Mouse (Mus musculus) stomach, embryonic 15.5 days (tissue): ENCODE data around the gene Bmpr1a. TPM values are rescaled to one million over a fixed set of nuclear protein-coding genes. Genes with fewer than 3 reads are reported as not detected.
A peak's percentile ranks its signal among the peaks of the same experiment; 100 is the strongest.

Source experiments
- ATAC-seq: fragments of 200-750 bp; cut with Nextera tagmentation; 2 replicates; pipeline ENCODE4 v1.8.0; 2017; ENCODE audit warnings: low read depth, moderate number of reproducible peaks, moderate TSS enrichment; ENCODE audit not compliant: insufficient read depth, low FRiP score
- H3K27ac ChIP-seq: fragments of 300-500 bp; sonication (generic); 2 replicates; pipeline ENCODE4 v1.5.1; 2015; ENCODE audit warnings: mild to moderate bottlenecking, inconsistent platforms
- H3K27me3 ChIP-seq: fragments of 300-500 bp; sonication (generic); replicated peaks from 2 replicates; pipeline ENCODE4 v1.6.1; 2015; ENCODE audit warnings: inconsistent platforms
- H3K36me3 ChIP-seq: fragments of 300-500 bp; sonication (generic); 2 replicates; pipeline ENCODE4 v1.6.1; 2015; ENCODE audit warnings: inconsistent platforms
- H3K4me1 ChIP-seq: fragments of 300-500 bp; sonication (generic); 2 replicates; pipeline ENCODE4 v1.6.1; 2015; ENCODE audit warnings: inconsistent platforms
- H3K4me2 ChIP-seq: fragments of 300-500 bp; sonication (generic); 2 replicates; pipeline ENCODE4 v1.6.1; 2015; ENCODE audit warnings: mild to moderate bottlenecking, inconsistent platforms
- H3K4me3 ChIP-seq: fragments of 300-500 bp; sonication (generic); replicated peaks from 2 replicates; pipeline ENCODE4 v1.5.1; 2015; ENCODE audit warnings: inconsistent platforms
- H3K9ac ChIP-seq: fragments of 300-500 bp; sonication (generic); 2 replicates; pipeline ENCODE4 v1.6.1; 2015; ENCODE audit warnings: inconsistent platforms
- H3K9me3 ChIP-seq: fragments of 300-500 bp; sonication (generic); 2 replicates; pipeline ENCODE4 v1.6.1; 2016; ENCODE audit warnings: inconsistent platforms
- WGBS: fragments of 180-500 bp; shearing (Covaris S2); methylation state at CpG from one replicate; pipeline ENCODE4 v1.1.7; 2015; 5-methylcytosine and 5-hydroxymethylcytosine counted together
- polyA plus RNA-seq: library from polyadenylated mRNA; unstranded; fragments of >200 nt; fragmentation: Nextera tagmentation; extraction: Ambion mirVana; gene quantifications from 2 replicates; pipeline ENCODE4 v1.2.1, GENCODE M21; 2015

The Bmpr1a gene
- 47.1 and 49.9 TPM in 2 replicates for polyA plus RNA-seq

DNA sequence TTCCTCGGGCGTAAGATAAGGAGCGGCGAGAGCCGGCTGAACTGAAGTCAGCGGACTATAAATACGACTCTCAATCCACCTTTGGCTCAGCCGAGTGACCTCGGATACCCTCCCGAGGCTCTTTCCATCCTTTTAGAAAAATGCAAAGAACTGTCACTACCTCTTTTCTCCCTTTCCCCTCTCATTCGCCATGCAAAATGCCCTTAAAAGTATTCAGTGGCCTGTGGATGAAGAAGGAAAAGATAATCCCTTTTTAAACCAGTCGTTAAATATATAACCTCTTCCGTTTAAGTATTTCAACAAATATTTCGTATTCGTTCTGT lies at the start of gene Bmpr1a:
Bmpr1a (minus strand) TSS at position 17 of the 323 bp plus-strand sequence.
- H3K9ac ChIP-seq: peak within 1 kb of the TSS; percentile 98
- 4% methylated on average over 15 of the region's 15 CpGs for WGBS
- no peaks in the 10 kb centered on the region for H3K9me3 ChIP-seq
- H3K27ac ChIP-seq: peak within 1 kb of the TSS; percentile 97
- no peaks in the 10 kb centered on the region for H3K36me3 ChIP-seq
- peak within 1 kb of the TSS; percentile 64 for H3K4me2 ChIP-seq
- peaks cover 8% of the 10 kb centered on the region for H3K4me1 ChIP-seq
- no peak; the same call in 1 of the 2 replicates for ATAC-seq
- peak within 1 kb of the TSS; percentile 92 for H3K4me3 ChIP-seq
- no peaks in the 10 kb centered on the region for H3K27me3 ChIP-seq

DNA sequence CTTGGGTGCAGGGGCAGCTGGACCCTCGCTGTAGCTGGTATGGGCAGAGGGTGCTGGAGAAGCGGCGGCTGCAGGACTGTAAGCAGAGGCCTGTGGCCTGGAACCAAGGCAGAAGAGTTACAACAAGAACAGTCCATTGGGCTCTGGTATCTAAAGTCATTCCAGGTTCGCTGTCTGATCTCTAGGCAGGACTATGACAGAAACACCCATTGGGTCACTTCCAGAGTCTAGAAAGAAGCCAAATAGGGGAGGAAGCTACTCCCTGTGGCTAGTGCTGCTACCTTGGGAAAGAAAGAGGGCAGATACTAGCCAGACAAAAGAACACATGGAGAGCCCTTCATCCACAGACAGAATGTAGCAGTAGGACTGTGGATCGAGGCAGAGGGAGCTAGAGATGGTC lies 49.1 kb upstream of the Bmpr1a start:
- H3K9me3 ChIP-seq: no peaks in the 10 kb centered on the region
- H3K27ac ChIP-seq: no peak overlapping the region
- H3K4me1 ChIP-seq: 0 out of 2 replicates have a peak, but pooled peaks cover 2% of the 10 kb centered on the region
- H3K4me3 ChIP-seq: no peak overlapping the region
- no peak overlapping the region for H3K9ac ChIP-seq
- 86% methylated on average over 5 of the region's 5 CpGs for WGBS
- no peaks in the 10 kb centered on the region for H3K27me3 ChIP-seq
- no peak for ATAC-seq
- no peaks in the 10 kb centered on the region for H3K36me3 ChIP-seq
- H3K4me2 ChIP-seq: no peak overlapping the region

- Histone ChIP-seq H3K4me1 (no peaks in the 10 kb centered on the region; the same call in 1 of the 2 replicates), H3K27me3 (no peaks in the 10 kb centered on the region), H3K4me2 (peak overlapping the region; percentile 91), H3K9ac (peak overlapping the region; percentile 78), H3K36me3 (no peaks in the 10 kb centered on the region), H3K4me3 (peak overlapping the region; percentile 79), H3K27ac (peak overlapping the region; percentile 89), H3K9me3 (no peaks in the 10 kb centered on the region)
- peak; percentile 90 for ATAC-seq
- under 1% methylated on average over 55 of the region's 55 CpGs for WGBS
Observed at GRCm38 (mm10) chr14:34549004-34549671, 46.0 kb upstream of the Bmpr1a start.

- H3K9me3 ChIP-seq: no peaks in the 10 kb centered on the region
- H3K9ac ChIP-seq: peak overlapping the region; percentile 78
- peak; percentile 64; the same call in 1 of the 2 replicates for ATAC-seq
- H3K27me3 ChIP-seq: no peaks in the 10 kb centered on the region
- H3K4me2 ChIP-seq: peak overlapping the region; percentile 91
- no peaks in the 10 kb centered on the region for H3K36me3 ChIP-seq
- H3K4me3 ChIP-seq: peak overlapping the region; percentile 79
- no peaks in the 10 kb centered on the region; the same call in 1 of the 2 replicates for H3K4me1 ChIP-seq
- WGBS: under 1% methylated on average over 27 of the region's 27 CpGs
- H3K27ac ChIP-seq: peak overlapping the region; percentile 89
Observed at GRCm38 (mm10) chr14:34548391-34549001, 45.4 kb upstream of the Bmpr1a start.

GRCm38 (mm10) chr14:34544545-34544944 lies 41.4 kb upstream of the Bmpr1a start:
- Histone ChIP-seq H3K36me3 (no peaks in the 10 kb centered on the region), H3K27me3 (no peaks in the 10 kb centered on the region), H3K27ac (no peak overlapping the region), H3K9me3 (no peaks in the 10 kb centered on the region), H3K4me2 (no peak overlapping the region), H3K9ac (no peak overlapping the region), H3K4me3 (no peak overlapping the region), H3K4me1 (peaks cover 8% of the 10 kb centered on the region; the same call in 1 of the 2 replicates)
- WGBS: 55% methylated on average over 2 of the region's 2 CpGs
- ATAC-seq: no peak

GRCm38 (mm10) chr14:34544001-34544400 lies 40.9 kb upstream of the Bmpr1a start:
- no peak overlapping the region for H3K9ac ChIP-seq

GRCm38 (mm10) chr14:34543596-34543995 lies 40.5 kb upstream of the Bmpr1a start:
- ATAC-seq: no peak
- H3K36me3 ChIP-seq: no peaks in the 10 kb centered on the region
- H3K4me1 ChIP-seq: peaks cover 8% of the 10 kb centered on the region; the same call in 1 of the 2 replicates
- H3K9me3 ChIP-seq: no peaks in the 10 kb centered on the region
- H3K9ac ChIP-seq: no peak overlapping the region
- H3K27ac ChIP-seq: no peak overlapping the region
- H3K4me3 ChIP-seq: no peak overlapping the region
- 80% methylated on average over 6 of the region's 6 CpGs for WGBS
- no peak overlapping the region for H3K4me2 ChIP-seq
- H3K27me3 ChIP-seq: no peaks in the 10 kb centered on the region

More at GRCm38 (mm10) chr14:34544001-34544400, 40.9 kb upstream of the Bmpr1a start:
- Histone ChIP-seq H3K27me3 (no peaks in the 10 kb centered on the region), H3K9me3 (no peaks in the 10 kb centered on the region), H3K36me3 (no peaks in the 10 kb centered on the region), H3K4me1 (peaks cover 8% of the 10 kb centered on the region; the same call in 1 of the 2 replicates), H3K4me2 (no peak overlapping the region), H3K4me3 (no peak overlapping the region), H3K27ac (no peak overlapping the region; the same call in 1 of the 2 replicates)
- 84% methylated on average over 6 of the region's 6 CpGs for WGBS
- no peak for ATAC-seq

DNA sequence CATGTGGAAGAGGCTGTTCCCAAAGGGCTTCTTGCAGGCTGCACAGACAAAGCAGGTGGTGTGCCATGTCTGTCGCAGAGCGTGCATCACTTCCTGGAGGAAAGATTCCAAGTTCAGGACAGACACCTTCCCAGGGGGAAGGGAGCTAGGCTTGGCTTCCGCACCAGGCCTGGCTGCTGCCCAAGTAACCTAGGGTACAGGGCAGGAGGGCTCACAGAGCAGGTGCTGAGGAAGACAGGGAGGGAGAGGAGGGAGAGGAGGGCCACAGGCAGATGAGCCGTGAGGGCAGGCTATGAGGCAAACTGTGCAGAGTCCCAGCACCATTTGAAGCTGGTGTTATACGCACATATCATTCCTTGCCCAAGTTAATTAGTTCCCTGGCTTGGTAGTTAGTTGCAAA lies 38.8 kb upstream of the Bmpr1a start:
- peak overlapping the region; percentile 55; the same call in 1 of the 2 replicates for H3K27ac ChIP-seq
- WGBS: 78% methylated on average over 5 of the region's 5 CpGs

GRCm38 (mm10) chr14:34540685-34541162 lies 37.6 kb upstream of the Bmpr1a start:
- 14% methylated on average over 16 of the region's 17 CpGs for WGBS
- H3K36me3 ChIP-seq: no peaks in the 10 kb centered on the region
- peak overlapping the region; percentile 37 for H3K4me2 ChIP-seq
- no peaks in the 10 kb centered on the region for H3K9me3 ChIP-seq
- peak overlapping the region; percentile 89 for H3K27ac ChIP-seq
- peak; percentile 70 for ATAC-seq
- H3K9ac ChIP-seq: no peak overlapping the region
- H3K27me3 ChIP-seq: no peaks in the 10 kb centered on the region
- peaks cover 8% of the 10 kb centered on the region; the same call in 1 of the 2 replicates for H3K4me1 ChIP-seq
- 0 out of 2 replicates have a peak overlapping the region, but pooled peaks have one; percentile 5 for H3K4me3 ChIP-seq

More for the DNA sequence above, 38.8 kb upstream of the Bmpr1a start:
- ATAC-seq: no peak
- no peak overlapping the region for H3K9ac ChIP-seq
- no peak overlapping the region for H3K4me2 ChIP-seq
- H3K27me3 ChIP-seq: no peaks in the 10 kb centered on the region
- H3K9me3 ChIP-seq: no peaks in the 10 kb centered on the region
- H3K4me1 ChIP-seq: peaks cover 8% of the 10 kb centered on the region; the same call in 1 of the 2 replicates
- no peak overlapping the region for H3K4me3 ChIP-seq
- no peaks in the 10 kb centered on the region for H3K36me3 ChIP-seq

GRCm38 (mm10) chr14:34535883-34536282 lies 32.7 kb upstream of the Bmpr1a start:
- peak; percentile 83 for ATAC-seq
- H3K4me3 ChIP-seq: no peak overlapping the region
- peaks cover under 1% of the 10 kb centered on the region; the same call in 1 of the 2 replicates for H3K4me1 ChIP-seq
- H3K4me2 ChIP-seq: 0 out of 2 replicates have a peak overlapping the region, but pooled peaks have one; percentile 12
- WGBS: 46% methylated on average over 4 of the region's 4 CpGs
- no peaks in the 10 kb centered on the region for H3K9me3 ChIP-seq
- no peaks in the 10 kb centered on the region for H3K36me3 ChIP-seq
- H3K9ac ChIP-seq: no peak overlapping the region
- H3K27ac ChIP-seq: peak overlapping the region; percentile 67
- no peaks in the 10 kb centered on the region for H3K27me3 ChIP-seq

DNA sequence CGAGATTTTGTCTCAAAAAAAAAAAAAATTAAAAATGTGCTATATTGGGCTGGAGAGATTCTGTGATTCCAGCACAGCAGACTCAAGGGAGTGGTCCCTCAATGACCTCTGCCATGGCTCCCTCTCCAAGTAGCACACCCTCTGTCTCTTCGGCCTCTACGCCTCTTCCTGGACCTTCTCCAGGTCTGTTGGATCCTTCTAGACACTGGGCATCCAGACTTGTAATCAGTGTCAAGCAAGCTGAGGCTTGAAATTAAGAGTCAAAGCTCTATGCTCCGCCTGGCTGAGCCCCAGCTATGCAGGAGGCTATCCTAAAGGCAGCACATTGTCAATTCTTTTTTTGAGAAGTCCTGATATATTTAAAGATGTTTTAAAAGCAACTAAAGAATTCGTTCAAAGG lies 30.4 kb upstream of the Bmpr1a start:
- 72% methylated on average over 5 of the region's 5 CpGs for WGBS
- no peaks in the 10 kb centered on the region for H3K36me3 ChIP-seq
- no peaks in the 10 kb centered on the region for H3K9me3 ChIP-seq
- H3K27me3 ChIP-seq: no peaks in the 10 kb centered on the region
- no peaks in the 10 kb centered on the region for H3K4me1 ChIP-seq
- no peak for ATAC-seq
- H3K27ac ChIP-seq: no peak overlapping the region
- H3K9ac ChIP-seq: no peak overlapping the region
- no peak overlapping the region for H3K4me2 ChIP-seq
- no peak overlapping the region for H3K4me3 ChIP-seq

DNA sequence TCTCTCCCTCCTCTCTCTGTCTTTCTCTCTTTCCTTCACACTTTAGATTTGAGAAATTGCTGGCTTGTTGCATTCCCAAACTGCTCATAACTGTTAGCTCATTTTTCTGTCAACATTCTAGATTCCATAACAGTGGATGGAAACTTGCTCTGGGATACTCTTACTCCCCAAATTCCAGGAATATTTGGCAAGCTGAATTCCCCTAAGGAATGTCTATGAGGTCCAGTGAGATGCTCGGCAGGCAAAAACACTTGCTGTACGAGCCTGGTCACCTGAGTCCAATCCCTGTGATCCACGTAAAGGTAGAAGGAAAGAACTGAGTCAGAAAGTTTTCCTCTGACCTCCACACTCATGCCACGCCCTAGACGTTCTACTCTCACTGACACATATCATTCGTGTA lies 29.4 kb upstream of the Bmpr1a start:
- H3K4me3 ChIP-seq: no peak overlapping the region
- no peaks in the 10 kb centered on the region for H3K36me3 ChIP-seq
- no peak overlapping the region for H3K4me2 ChIP-seq
- no peaks in the 10 kb centered on the region for H3K27me3 ChIP-seq
- no peaks in the 10 kb centered on the region for H3K9me3 ChIP-seq
- H3K9ac ChIP-seq: no peak overlapping the region
- 58% methylated on average over 6 of the region's 6 CpGs for WGBS
- no peak overlapping the region for H3K27ac ChIP-seq
- H3K4me1 ChIP-seq: no peaks in the 10 kb centered on the region
- ATAC-seq: no peak
